Mouse (Mus musculus): Measurements from ENCODE around the gene Ccdc50. TPM values are rescaled to one million over a fixed set of nuclear protein-coding genes. Genes with fewer than 3 reads are reported as not detected.

Ccdc50 gene
- total RNA-seq, 2 experiments from 2014 or later: 45.6 to 46.8 TPM

DNA sequence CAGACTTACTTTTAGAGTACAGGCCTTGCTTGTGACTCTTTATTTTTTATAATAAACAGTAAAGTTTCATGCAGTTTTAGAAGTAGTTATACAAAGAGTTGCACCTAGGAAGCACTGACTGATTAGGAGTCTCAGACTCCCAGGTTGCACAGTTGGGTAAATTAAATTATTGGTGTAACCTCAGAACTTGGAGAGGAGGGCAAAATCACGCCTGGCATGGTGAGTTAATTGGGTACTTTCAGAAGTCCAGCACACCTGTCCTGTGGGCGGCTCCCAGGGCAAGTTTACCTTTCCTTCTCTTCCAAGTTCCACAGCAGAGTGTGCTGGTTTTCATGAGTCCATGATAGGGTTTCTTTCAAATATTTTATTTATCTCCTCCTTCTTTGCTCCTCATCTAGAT lies 3.2 kb downstream of the Ccdc50 start:
- intact Hi-C loops (cut with DNase I): no loop called here
- no peak for DNase-seq

DNA sequence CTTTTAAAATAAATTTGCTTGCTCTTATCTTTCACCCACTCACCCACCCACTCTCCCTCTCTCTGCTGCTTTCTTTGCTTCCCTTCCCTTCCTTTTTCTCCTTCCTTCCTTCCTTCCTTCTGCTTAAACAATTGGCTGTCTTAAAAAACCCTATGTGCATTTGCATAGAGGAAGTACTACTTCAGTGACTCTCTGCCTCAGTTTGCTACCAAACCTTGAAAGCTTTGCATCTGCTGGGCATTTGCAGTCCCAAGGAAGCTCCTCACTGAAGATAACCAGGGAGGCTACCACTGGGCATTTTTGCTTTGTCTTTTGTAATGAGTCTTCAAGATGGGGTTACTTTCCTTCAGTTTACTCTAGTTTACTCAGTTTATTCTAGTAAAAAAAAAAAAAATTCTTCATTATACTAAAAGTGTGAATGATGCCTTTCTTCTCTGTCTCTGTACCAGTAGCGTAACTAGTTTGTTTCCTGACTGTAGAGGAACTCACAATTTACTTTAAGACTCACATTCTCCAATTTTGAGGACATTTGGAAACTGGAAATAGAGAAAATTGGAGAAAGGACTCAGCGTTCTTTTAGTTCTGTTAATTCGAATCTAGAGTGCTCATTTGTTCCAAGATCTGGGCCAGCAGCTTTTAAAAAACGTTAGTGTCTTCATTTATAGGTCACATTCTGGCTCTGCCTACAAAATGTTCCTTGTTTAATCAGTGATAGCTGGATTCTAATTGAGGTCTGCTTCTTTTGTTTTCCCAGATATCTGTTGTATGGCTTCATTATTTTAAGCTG lies 6.8 kb downstream of the Ccdc50 start:
- no peak for DNase-seq
- intact Hi-C loops (cut with DNase I): no loop called here

GRCm38 (mm10) chr16:27396951-27397350 lies 8.3 kb downstream of the Ccdc50 start:
- intact Hi-C loops (cut with DNase I): no loop called here
- DNase-seq: no peak

DNA sequence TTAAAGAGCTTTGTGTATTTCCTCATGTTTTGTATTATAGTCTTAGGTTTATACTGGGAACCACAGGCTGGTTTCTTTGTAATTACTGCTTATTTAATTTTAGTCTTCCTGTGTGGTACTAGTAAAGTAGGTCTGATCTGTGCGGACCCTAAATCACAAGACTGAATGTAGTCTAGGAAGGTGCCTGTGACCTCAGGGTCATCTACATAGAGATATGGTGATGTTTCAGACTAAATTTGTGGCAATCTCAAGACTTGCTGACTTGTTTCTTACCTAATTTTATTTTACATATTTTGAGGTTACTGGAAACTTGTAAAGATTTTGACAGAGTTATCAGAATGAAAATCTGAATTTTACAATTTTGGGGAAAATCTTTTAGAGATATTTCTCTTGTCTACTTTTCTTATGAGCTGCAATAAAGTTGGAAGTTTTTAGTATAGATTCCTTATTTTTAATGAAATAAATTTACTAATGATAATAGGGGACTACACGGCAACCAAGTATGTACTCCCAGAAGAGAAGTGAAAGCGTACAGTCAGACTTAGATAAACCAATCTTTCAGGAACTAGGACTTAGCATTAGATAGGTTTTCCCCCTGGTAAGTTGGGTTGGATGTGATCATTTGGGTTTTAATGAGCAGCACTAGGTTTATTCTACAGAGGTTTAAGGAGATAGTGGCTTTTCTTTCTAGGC lies 10.5 kb downstream of the Ccdc50 start:
- intact Hi-C loops (cut with DNase I): no loop called here
- no peak for DNase-seq

GRCm38 (mm10) chr16:27399719-27400253 lies 11.1 kb downstream of the Ccdc50 start:
- intact Hi-C loops (cut with DNase I): no loop called here
- no peak for DNase-seq

DNA sequence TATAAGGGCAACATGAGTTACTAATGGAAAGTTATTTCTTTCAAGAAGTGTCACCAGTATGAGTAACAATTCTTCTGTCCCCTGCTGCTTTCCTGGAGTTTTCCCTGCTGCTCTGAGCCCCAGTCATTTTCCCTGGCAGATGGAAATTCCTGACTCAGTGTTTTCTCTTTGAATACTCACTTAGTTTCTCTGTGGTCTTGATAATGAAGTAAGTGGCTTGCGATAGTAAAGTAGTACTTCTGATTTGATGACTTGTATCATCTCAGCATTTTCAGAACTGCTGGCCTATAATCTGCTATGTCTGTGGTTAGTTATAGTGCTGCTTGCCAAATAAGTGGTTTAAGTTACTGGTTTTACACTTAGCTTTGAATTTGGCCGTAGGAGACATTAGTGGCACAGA lies 12.9 kb downstream of the Ccdc50 start:
- no peak for DNase-seq
- intact Hi-C loops (cut with DNase I): no loop called here

- DNase-seq: no peak
- intact Hi-C loops (cut with DNase I): no loop called here
Observed at GRCm38 (mm10) chr16:27404107-27404506, 15.4 kb downstream of the Ccdc50 start.

DNA sequence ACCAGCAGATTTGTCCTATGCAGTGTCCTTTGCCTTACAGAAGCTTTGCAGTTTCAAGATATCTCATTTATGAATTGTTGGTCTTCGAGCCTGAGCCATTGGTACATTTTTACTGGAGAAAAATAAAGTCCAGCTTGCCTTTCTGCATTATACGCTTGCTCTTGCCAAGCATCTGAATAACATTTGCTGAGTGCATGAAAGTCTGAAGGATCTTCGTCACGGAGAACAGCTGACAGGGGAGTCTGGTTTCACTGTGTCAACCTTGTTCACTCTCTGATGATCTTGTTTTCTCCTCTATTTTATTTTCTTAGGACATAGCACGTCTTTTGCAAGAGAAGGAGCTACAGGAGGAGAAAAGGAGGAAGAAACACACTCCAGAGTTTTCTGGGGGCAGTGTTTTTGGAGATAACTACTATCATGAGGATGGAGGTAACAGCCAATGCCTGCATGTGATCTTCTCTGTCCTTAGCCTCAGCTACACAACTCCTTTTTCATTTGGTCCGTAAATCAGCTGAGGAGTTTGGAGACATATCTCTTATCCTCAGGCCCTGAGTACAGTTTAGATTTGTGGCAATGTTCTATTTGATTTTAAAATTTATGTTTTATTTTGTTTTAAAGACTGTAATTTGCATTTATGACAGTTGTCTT lies 28.4 kb downstream of the Ccdc50 start:
- intact Hi-C loops (cut with DNase I): no loop called here
- DNase-seq: no peak

- no peak for DNase-seq
- intact Hi-C loops (cut with DNase I): no loop called here
Observed at GRCm38 (mm10) chr16:27417632-27418031, 29.0 kb downstream of the Ccdc50 start.

DNA sequence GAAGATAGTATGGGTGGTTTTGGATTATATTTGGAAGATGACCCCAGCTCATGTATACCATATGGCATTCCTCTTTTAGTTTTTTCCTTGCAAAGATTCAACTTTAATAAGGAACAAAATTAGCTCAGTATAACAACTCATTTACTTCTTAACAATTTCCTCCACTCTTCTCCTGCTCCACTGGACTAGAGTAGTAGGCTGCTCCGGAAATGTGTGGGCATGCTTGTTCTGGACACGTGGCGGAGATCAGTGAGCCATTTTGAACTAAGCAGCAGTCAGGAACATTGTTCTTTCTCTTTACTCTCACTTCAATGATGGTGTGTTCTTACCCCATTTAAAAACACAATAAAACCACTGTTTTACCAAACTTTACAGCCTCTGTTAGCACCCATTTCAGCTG lies 32.3 kb downstream of the Ccdc50 start:
- intact Hi-C loops (cut with DNase I): no loop called here
- no peak for DNase-seq

DNA sequence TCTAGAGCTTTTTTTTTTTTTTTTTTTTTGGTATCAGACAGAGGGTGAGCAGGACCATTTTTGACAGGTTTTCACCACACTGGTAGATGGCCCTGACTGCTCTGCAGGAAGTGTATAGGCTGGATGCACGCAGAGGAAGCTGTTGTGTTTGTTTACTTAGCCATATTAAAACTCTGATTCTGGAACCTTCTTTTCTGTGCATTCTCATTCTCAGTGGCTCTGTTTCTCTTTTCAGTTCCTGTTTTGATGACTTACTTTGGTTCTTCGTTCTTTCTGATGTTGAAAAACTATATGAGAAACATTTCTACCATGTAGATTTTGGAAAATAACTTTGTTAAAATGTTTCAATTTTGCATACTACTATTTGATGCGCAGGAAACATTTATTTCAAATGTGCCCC lies 46.4 kb downstream of the Ccdc50 start:
- intact Hi-C loops (cut with DNase I): no loop called here
- no peak for DNase-seq

GRCm38 (mm10) chr16:27443941-27444340 lies 55.3 kb downstream of the Ccdc50 start:
- DNase-seq: peak in 1 of 2 experiments; percentile 3
- intact Hi-C loops (cut with DNase I): no loop called here

GRCm38 (mm10) chr16:27449360-27449759 lies 60.7 kb downstream of the Ccdc50 start:
- intact Hi-C loops (cut with DNase I): no loop called here
- no peak for DNase-seq

DNA sequence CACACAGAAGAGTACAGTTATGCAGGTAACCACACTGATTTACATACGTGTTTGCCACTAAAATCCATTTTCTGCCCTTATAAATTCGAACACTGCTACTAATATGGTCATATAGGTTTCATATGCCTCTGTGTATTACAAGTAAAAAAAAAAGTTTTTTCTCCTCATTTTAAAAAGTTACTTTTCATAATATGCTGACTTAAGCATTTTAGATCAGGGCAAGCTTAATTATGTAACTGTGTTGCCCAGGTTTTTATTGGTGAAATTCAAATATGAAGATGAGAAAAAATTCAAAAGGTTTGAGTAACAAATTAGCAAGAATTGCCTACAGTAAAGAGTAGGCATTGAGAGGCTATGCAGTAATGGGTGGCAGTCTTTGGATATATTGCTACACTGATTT lies 62.0 kb downstream of the Ccdc50 start:
- DNase-seq: no peak
- intact Hi-C loops (cut with DNase I): loop anchor here (10.0 kb wide), 1 partner anchor 466 kb away; no protein-coding TSS in a partner anchor

- DNase-seq: no peak
- intact Hi-C loops (cut with DNase I): loop anchor here (10.0 kb wide), 1 partner anchor 469 kb away; no protein-coding TSS in a partner anchor
Observed at GRCm38 (mm10) chr16:27453396-27453795, 64.7 kb downstream of the Ccdc50 start.

GRCm38 (mm10) chr16:27453823-27454222 lies 65.2 kb downstream of the Ccdc50 start:
- intact Hi-C loops (cut with DNase I): loop anchor here (10.0 kb wide), 1 partner anchor 469 kb away; no protein-coding TSS in a partner anchor

GRCm38 (mm10) chr16:27457273-27457672 lies 68.6 kb downstream of the Ccdc50 start:
- intact Hi-C loops (cut with DNase I): loop anchor here (2.0 to 10.0 kb wide), 2 partner anchors 318 to 472 kb away; no protein-coding TSS in a partner anchor
- DNase-seq: peak; percentile 78 to 85

More at GRCm38 (mm10) chr16:27453823-27454222, 65.2 kb downstream of the Ccdc50 start:
- no peak for DNase-seq

GRCm38 (mm10) chr16:27468731-27469130 lies 80.1 kb downstream of the Ccdc50 start:
- peak; percentile 26 to 34 for DNase-seq
- intact Hi-C loops (cut with DNase I): loop anchor here (2.0 kb wide), 1 partner anchor 1022 kb away; no protein-coding TSS in a partner anchor

- no peak for DNase-seq
- intact Hi-C loops (cut with DNase I): no loop called here
Observed at GRCm38 (mm10) chr16:27471389-27471788, 82.7 kb downstream of the Ccdc50 start.

DNA sequence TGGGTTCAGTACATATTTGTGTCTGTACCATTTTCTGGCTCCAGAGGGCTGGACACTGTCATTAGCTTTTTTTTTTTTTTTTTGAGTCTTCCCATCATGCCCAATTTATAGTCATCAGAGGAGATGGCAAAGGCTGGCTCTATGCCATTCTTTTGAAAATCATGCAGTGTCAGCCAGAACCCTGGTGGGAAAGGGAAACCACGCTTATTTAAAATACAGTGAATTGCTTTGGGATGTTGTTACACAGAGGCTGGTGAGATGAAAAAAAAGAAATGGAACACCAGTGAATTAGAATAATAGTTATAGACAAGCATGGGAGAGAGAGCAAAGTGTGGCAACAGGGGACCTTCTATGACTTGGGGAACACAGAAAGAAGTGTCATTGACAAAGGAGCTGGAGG lies 95.2 kb downstream of the Ccdc50 start:
- DNase-seq: no peak
- intact Hi-C loops (cut with DNase I): no loop called here
